Mouse (Mus musculus) kidney, adult 2 months (tissue): ENCODE data around the gene Prkcsh. TPM values are rescaled to one million over a fixed set of nuclear protein-coding genes. Genes with fewer than 3 reads are reported as not detected.

Source experiments
- DNase-seq: peaks from one replicate; pipeline ENCODE4 v3.0.0; 2021
- H3K27ac ChIP-seq: fragments of 200-500 bp; 2 replicates; pipeline ENCODE4 v1.5.1; 2012; ENCODE audit warnings: low read depth, low read length, control low read depth, inconsistent platforms; ENCODE audit not compliant: insufficient read depth
- H3K27me3 ChIP-seq: fragments of 200-500 bp; replicated peaks from 2 replicates; pipeline ENCODE4 v1.6.1; 2012; ENCODE audit warnings: mild to moderate bottlenecking, moderate library complexity, low read length, inconsistent platforms; ENCODE audit not compliant: control insufficient read depth, insufficient read depth
- H3K36me3 ChIP-seq: fragments of 200-500 bp; 2 replicates; pipeline ENCODE4 v1.6.1; 2012; ENCODE audit warnings: mild to moderate bottlenecking, moderate library complexity, low read length, inconsistent platforms; ENCODE audit not compliant: control insufficient read depth, insufficient read depth
- H3K4me1 ChIP-seq: fragments of 200-500 bp; 2 replicates; pipeline ENCODE4 v1.6.1; 2011; ENCODE audit warnings: low read length; ENCODE audit not compliant: control insufficient read depth, insufficient read depth
- H3K4me3 ChIP-seq: fragments of 200-500 bp; 2 replicates; pipeline ENCODE4 v1.5.1; 2011; ENCODE audit warnings: mild to moderate bottlenecking, low read depth, low read length, control low read depth; ENCODE audit not compliant: insufficient read depth
- CTCF ChIP-seq: fragments of 200-500 bp; conservative IDR thresholded peaks from 2 replicates; pipeline ENCODE4 v1.5.1; 2011; ENCODE audit warnings: low read depth, mild to moderate bottlenecking, control low read depth, low read length, moderate library complexity, mixed read lengths; ENCODE audit not compliant: insufficient read depth, insufficient read length
- POLR2A ChIP-seq: fragments of 200-500 bp; IDR thresholded peaks from one replicate; pipeline ENCODE4 v1.6.1; 2011; ENCODE audit warnings: low read depth, low read length, control low read depth
- WGBS: fragments of 180-500 bp; shearing (Covaris S2); methylation state at CpG from one replicate; pipeline ENCODE4 v1.1.7; 2018; 5-methylcytosine and 5-hydroxymethylcytosine counted together
- polyA plus RNA-seq: library from polyadenylated mRNA; depleted of rRNA; stranded (reverse); fragments of >200 nt; gene quantifications from 2 replicates; pipeline ENCODE4 v1.2.3, GENCODE M21; 2012; rRNA removed

Prkcsh gene
- polyA plus RNA-seq, 1 experiment: 103 TPM

DNA sequence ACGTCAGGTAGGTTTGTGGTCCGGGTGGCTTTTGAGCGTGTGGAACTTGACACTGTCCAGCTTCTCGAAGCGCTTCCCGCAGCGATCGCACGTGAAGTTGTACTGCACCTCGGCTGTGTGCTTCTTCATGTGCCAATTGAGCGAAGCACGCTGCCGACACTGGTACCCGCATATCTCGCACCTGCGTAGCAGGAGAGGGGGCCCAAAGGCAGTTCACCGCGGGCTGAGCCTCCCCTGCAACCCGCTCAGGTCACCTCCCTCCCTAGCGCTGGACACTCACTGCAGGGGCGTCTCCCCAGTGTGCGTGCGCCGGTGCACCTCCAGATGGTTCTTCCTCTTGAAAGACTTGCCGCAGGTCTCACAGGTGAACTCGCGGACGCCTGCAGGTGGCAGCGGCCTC, 53.1 kb downstream of the Prkcsh start:
- H3K27ac ChIP-seq: no peak overlapping the region
- no peaks in the 10 kb centered on the region; the same call in 1 of the 2 replicates for H3K36me3 ChIP-seq
- H3K4me3 ChIP-seq: no peak overlapping the region
- no peaks in the 10 kb centered on the region; the same call in 1 of the 2 replicates for H3K4me1 ChIP-seq
- H3K27me3 ChIP-seq: peaks cover 4% of the 10 kb centered on the region
- 42% methylated on average over 29 of the region's 29 CpGs for WGBS
- no peak for DNase-seq
- no peak for TF ChIP-seq CTCF
- no peak for TF ChIP-seq POLR2A

DNA sequence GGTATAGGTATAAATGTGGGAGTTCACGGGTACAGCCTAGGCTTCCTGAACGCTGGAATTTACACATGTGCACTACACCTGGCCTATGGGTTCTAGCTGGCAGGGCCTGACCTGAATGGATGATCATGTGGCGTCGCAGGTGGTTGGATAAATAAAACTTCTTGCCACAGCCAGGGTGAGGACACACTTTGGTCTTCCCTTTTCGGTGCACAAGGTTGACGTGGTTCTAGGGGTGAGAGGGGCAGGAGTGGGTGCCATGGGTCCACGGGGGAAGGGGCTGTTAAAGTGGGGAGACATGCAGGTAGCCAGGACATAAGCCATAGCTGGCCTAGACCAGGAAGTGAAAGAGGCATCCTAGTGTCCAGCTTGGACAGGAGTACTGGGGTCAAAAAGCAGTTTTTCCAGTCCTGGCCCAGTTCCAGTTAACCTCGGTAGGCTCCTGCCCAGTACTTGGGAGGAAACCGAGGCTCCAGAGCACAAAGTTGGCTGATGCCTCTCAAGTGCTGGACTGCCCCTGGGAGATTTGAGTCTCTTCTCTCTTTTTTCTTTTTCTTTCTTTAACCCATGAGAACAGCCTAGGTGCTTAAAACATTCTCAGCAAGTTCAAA, 53.8 kb downstream of the Prkcsh start:
- Histone ChIP-seq H3K36me3 (no peaks in the 10 kb centered on the region; the same call in 1 of the 2 replicates), H3K4me1 (no peaks in the 10 kb centered on the region; the same call in 1 of the 2 replicates), H3K27me3 (peaks cover 3% of the 10 kb centered on the region), H3K27ac (no peak overlapping the region), H3K4me3 (no peak overlapping the region)
- 61% methylated on average over 9 of the region's 9 CpGs for WGBS
- no peak for TF ChIP-seq CTCF
- no peak for TF ChIP-seq POLR2A
- DNase-seq: peak; percentile 74

DNA sequence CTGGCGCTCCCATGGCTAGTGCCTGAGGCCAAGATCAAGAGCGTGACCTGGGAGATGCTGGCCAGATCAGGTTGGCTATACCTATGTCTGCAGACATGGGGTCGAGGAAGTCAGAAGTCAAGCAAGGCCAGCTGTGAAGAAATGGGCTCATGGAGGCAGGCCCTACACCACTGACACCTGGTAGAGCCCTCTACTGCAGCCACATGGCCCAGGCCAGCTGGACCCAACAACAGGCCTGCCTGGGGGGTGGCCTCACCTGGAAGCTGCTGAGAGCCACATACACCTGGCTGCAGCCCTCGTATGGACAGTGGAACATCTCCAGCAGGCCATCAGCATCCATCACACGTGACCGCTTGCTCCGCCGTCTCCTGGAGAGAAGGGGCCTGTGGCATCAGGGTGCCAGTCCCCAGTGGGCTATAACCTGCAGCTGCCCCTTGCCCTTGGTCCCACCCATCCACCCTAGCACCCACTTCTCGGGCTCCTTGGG, 54.5 kb downstream of the Prkcsh start:
- TF ChIP-seq CTCF (no peak), POLR2A (no peak)
- H3K27me3 ChIP-seq: no peaks in the 10 kb centered on the region
- WGBS: 89% methylated on average over 9 of the region's 9 CpGs
- no peak overlapping the region for H3K4me3 ChIP-seq
- no peak overlapping the region for H3K27ac ChIP-seq
- no peaks in the 10 kb centered on the region; the same call in 1 of the 2 replicates for H3K4me1 ChIP-seq
- no peak for DNase-seq
- H3K36me3 ChIP-seq: no peaks in the 10 kb centered on the region; the same call in 1 of the 2 replicates

DNA sequence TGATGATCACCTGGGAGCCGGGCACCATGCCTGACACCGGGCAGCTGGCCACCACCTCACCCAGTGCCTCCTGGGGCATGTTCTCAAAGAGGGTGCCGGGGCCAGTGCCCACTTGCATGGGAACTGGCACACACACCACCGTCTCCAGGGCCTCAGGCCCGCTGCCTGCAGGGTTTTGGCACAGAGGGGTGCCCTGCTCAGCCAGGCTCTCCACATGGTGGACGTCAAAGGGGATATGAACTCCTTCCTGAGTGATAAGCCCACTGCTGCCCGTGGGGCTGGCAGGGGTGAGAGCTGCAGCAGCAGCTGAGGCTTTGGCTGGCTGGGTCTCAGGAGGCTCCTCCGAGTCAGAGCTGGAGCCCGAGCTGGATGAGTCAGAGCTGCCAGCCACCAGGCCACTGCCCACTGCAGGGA, 55.4 kb downstream of the Prkcsh start:
- no peak overlapping the region for H3K4me3 ChIP-seq
- 91% methylated on average over 9 of the region's 9 CpGs for WGBS
- H3K36me3 ChIP-seq: no peaks in the 10 kb centered on the region; the same call in 1 of the 2 replicates
- no peak for DNase-seq
- H3K4me1 ChIP-seq: no peaks in the 10 kb centered on the region; the same call in 1 of the 2 replicates
- no peaks in the 10 kb centered on the region for H3K27me3 ChIP-seq
- no peak for TF ChIP-seq POLR2A
- H3K27ac ChIP-seq: no peak overlapping the region

- Histone ChIP-seq H3K4me3 (no peak overlapping the region), H3K36me3 (no peaks in the 10 kb centered on the region; the same call in 1 of the 2 replicates), H3K27ac (no peak overlapping the region), H3K27me3 (no peaks in the 10 kb centered on the region), H3K4me1 (no peaks in the 10 kb centered on the region; the same call in 1 of the 2 replicates)
- DNase-seq: no peak
- 48% methylated on average over 2 of the region's 2 CpGs for WGBS
- TF ChIP-seq POLR2A (no peak), CTCF (no peak)
These were observed 58.7 kb downstream of the Prkcsh start for GRCm38 (mm10) chr9:22061339-22061738.

Other genes starting within 250 kb of the Prkcsh start
- gene Spc24, start 242.5 kb upstream of the Prkcsh start, polyA plus RNA-seq: 3.4 and 6.0 TPM in 2 replicates
- gene Kank2, start 204.1 kb upstream of the Prkcsh start, polyA plus RNA-seq: 21.8 and 23.6 TPM in 2 replicates
- gene Angptl8, start 167.3 kb upstream of the Prkcsh start, polyA plus RNA-seq: 11.9 and 19.5 TPM in 2 replicates
- 67.7 and 84.6 TPM in 2 replicates for gene Dock6, start 150.2 kb upstream of the Prkcsh start, polyA plus RNA-seq
- gene Rab3d, start 84.6 kb upstream of the Prkcsh start, polyA plus RNA-seq: 27.1 and 32.9 TPM in 2 replicates
- gene Ccdc159, start 75.3 kb upstream of the Prkcsh start, polyA plus RNA-seq: 4.3 and 4.8 TPM in 2 replicates
- 313 and 353 TPM in 2 replicates for gene Tmem205, start 75.2 kb upstream of the Prkcsh start, polyA plus RNA-seq
- 6.0 and 9.1 TPM in 2 replicates for gene Plppr2, start 65.8 kb upstream of the Prkcsh start, polyA plus RNA-seq
- gene Swsap1, start 47.1 kb upstream of the Prkcsh start, polyA plus RNA-seq: 10.5 and 10.9 TPM in 2 replicates
- 14.0 and 16.7 TPM in 2 replicates for gene Epor, start 39.3 kb upstream of the Prkcsh start, polyA plus RNA-seq
- gene Rgl3, start 13.4 kb upstream of the Prkcsh start, polyA plus RNA-seq: 88.2 and 111 TPM in 2 replicates
- 2.5 and 2.9 TPM in 2 replicates for gene Ccdc151, start 172 bp upstream of the Prkcsh start, polyA plus RNA-seq
- gene Elavl3, start 49.2 kb downstream of the Prkcsh start, polyA plus RNA-seq: 0.62 and 0.64 TPM in 2 replicates
- not detected in 2 replicates for gene Gm49318, start 68.5 kb downstream of the Prkcsh start, polyA plus RNA-seq
- gene Zfp653, start 68.6 kb downstream of the Prkcsh start, polyA plus RNA-seq: 13.6 and 15.8 TPM in 2 replicates
- gene Ecsit, start 82.6 kb downstream of the Prkcsh start, polyA plus RNA-seq: 130 and 143 TPM in 2 replicates
- 2.8 and 12.0 TPM in 2 replicates for gene Cnn1, start 96.4 kb downstream of the Prkcsh start, polyA plus RNA-seq
- gene Elof1, start 114.4 kb downstream of the Prkcsh start, polyA plus RNA-seq: 163 and 174 TPM in 2 replicates
- 166 and 178 TPM in 2 replicates for gene Acp5, start 132.9 kb downstream of the Prkcsh start, polyA plus RNA-seq
- gene Pigyl, start 154.0 kb downstream of the Prkcsh start, polyA plus RNA-seq: 71.4 and 76.5 TPM in 2 replicates
- gene Zfp872, start 185.3 kb downstream of the Prkcsh start, polyA plus RNA-seq: not detected in 2 replicates
- 13.6 and 17.7 TPM in 2 replicates for gene Zfp809, start 222.9 kb downstream of the Prkcsh start, polyA plus RNA-seq